Mouse (Mus musculus): Measurements from ENCODE around the gene Rapgef1. TPM values are rescaled to one million over a fixed set of nuclear protein-coding genes. Genes with fewer than 3 reads are reported as not detected.
"Not testable (repeated sequence)": the region's sequence is repeated elsewhere in the genome, so short reads cannot be mapped to it uniquely, and the experiment has no call there.

Gene Rapgef1
- polyA plus RNA-seq, 1 experiment from 2014 or later = 26.3 TPM

DNA sequence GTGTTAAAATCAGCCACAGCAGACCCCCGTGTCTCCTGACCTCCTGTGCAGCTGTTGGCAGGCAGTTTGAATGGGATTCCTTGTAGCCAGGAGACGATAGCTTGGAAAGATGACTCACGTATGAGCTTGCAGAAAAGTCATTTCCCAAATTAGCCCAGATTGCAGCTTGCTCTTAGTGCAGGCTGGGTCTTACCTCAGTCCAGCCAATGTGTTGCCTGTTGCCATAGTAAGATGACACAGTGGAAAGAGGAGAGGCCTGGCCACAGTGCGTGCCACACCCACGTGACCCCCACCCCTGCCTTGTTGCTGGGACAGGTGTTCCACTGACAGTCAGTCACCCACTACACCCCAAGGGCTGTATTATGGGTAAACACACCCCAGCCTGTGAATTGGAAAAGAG is 5.2 kb downstream of the Rapgef1 start:
- Histone ChIP-seq H3K27me3 (replicated peaks) (no peaks in the 10 kb centered on the region), H3K4me3 (no peak overlapping the region), H3K4me2 (replicated peaks) (no peak overlapping the region), H3K36me3 (peaks cover 4% of the 10 kb centered on the region; the same call in 1 of the 2 replicates), H3K27ac (no peak overlapping the region), H3K9ac (no peak overlapping the region), H3K4me1 (peaks cover 33% of the 10 kb centered on the region), H3K9me3 (no peaks in the 10 kb centered on the region)
- 85% methylated on average over 5 of the region's 5 CpGs for WGBS
- no peak for ATAC-seq (ENCODE audit: low FRiP score, low read depth)

DNA sequence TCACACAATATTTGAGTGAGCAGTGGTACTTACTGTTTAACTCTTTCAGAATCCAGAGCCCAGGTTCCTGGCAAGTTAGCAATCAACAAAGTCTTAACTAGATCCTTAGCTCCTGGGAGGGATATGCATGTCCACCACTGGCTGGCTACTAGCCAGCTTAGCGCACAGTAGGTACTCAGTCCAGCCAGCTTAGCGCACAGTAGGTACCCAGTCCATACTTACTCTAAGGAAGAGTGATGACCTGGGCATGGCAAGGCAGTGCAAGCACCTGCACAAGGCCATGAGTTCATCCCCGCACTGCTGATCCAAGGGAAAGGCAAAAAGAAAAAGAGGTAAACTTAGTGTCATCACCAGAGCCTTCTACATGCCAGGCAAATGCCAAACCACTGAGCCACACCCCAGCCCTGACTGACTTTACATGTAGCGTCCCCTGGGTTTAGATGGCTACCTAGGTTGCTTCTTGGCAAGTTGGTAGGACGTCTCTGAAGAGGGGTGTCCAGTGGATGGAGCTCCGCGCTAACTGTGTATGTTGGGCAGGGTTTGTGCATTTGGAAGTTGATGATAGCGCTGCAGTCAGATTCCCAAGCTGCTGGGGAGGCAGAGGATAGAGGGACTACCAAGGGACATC is 6.2 kb downstream of the Rapgef1 start:
- 94% methylated on average over 8 of the region's 8 CpGs for WGBS
- Histone ChIP-seq H3K4me2 (replicated peaks) (no peak overlapping the region), H3K4me3 (no peak overlapping the region), H3K9ac (no peak overlapping the region), H3K27ac (no peak overlapping the region), H3K9me3 (no peaks in the 10 kb centered on the region), H3K27me3 (replicated peaks) (no peaks in the 10 kb centered on the region), H3K36me3 (peaks cover 7% of the 10 kb centered on the region; the same call in 1 of the 2 replicates), H3K4me1 (peaks cover 28% of the 10 kb centered on the region)
- ATAC-seq (ENCODE audit: low FRiP score, low read depth) = no peak

DNA sequence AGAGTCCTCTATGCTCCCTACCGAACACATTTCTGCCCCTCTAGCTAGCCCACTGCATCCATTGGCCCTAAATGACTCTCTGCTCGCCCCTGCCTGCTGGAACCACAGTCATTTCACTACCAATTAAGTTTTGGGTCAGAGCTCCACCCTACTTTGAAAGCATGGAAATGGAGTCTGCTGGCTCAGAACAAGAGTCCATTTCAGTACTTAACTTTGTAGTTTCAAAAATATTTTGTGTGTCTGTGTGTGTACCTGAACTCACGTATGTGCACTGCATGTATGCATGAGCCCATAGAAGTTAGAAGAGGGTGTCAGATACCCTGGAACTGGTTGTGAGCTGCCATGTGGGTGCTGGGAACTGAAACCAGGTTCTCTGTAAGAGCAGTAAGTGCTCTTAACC is 7.8 kb downstream of the Rapgef1 start:
- no peak overlapping the region for H3K4me3 ChIP-seq
- no peak overlapping the region for H3K9ac ChIP-seq
- H3K9me3 ChIP-seq = no peaks in the 10 kb centered on the region
- 72% methylated on average over 3 of the region's 3 CpGs for WGBS
- no peak overlapping the region for H3K4me2 ChIP-seq (replicated peaks)
- no peak for ATAC-seq (ENCODE audit: low FRiP score, low read depth)
- no peak overlapping the region for H3K27ac ChIP-seq
- peaks cover 16% of the 10 kb centered on the region for H3K4me1 ChIP-seq
- peaks cover 10% of the 10 kb centered on the region; the same call in 1 of the 2 replicates for H3K36me3 ChIP-seq
- H3K27me3 ChIP-seq (replicated peaks) = no peaks in the 10 kb centered on the region

DNA sequence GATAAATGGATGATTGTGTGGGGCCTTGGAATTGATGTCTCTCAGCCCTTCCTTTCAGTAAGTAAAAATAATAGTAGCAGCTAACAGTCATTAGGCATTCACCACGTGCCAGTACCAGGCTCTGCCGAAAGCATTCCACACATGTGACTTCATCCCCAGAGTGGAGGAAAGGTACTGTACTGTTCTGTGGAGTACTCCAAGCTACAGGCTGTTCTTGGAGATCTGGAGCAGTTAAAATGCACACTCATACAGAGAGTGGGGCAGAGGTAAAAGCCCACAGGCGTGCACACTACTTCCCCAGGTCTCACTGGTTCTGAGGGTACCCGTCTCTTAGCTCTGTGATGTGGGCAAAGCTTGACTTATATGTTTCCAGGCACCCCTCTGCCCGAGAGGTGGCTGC is 8.7 kb downstream of the Rapgef1 start:
- H3K9ac ChIP-seq = no peak overlapping the region
- peaks cover 22% of the 10 kb centered on the region for H3K4me1 ChIP-seq
- H3K27me3 ChIP-seq (replicated peaks) = no peaks in the 10 kb centered on the region
- WGBS = 74% methylated on average over 5 of the region's 5 CpGs
- H3K4me3 ChIP-seq = no peak overlapping the region
- ATAC-seq (ENCODE audit: low FRiP score, low read depth) = no peak
- no peak overlapping the region for H3K4me2 ChIP-seq (replicated peaks)
- H3K27ac ChIP-seq = no peak overlapping the region
- peaks cover 6% of the 10 kb centered on the region; the same call in 1 of the 2 replicates for H3K36me3 ChIP-seq
- no peaks in the 10 kb centered on the region for H3K9me3 ChIP-seq

DNA sequence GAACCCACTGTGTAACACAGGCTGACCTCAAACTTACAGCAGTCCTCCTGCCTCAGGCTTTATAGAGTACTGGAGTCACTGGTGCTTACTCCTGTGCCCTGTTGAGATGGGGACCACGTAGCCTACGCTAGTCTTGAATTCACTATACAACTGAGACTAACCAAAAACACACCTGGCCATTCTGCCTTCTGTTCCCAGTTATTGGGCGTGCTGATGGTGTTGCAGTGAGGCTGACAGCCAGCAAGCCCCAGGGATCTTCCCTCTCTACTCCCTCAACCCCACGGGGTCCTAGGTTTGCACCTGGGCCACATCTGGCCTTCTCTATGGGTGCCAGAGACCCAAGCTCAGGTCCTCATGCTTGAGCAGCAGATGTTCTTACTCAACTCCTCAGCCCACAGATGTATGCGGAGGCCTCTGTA is 9.3 kb downstream of the Rapgef1 start:
- H3K27ac ChIP-seq = no peak overlapping the region
- H3K9ac ChIP-seq = no peak overlapping the region
- H3K36me3 ChIP-seq = peaks cover 6% of the 10 kb centered on the region; the same call in 1 of the 2 replicates
- no peak overlapping the region for H3K4me2 ChIP-seq (replicated peaks)
- H3K4me3 ChIP-seq = no peak overlapping the region
- no peaks in the 10 kb centered on the region for H3K27me3 ChIP-seq (replicated peaks)
- ATAC-seq (ENCODE audit: low FRiP score, low read depth) = no peak
- H3K4me1 ChIP-seq = peaks cover 27% of the 10 kb centered on the region
- H3K9me3 ChIP-seq = no peaks in the 10 kb centered on the region
- WGBS = 83% methylated on average over 5 of the region's 5 CpGs

DNA sequence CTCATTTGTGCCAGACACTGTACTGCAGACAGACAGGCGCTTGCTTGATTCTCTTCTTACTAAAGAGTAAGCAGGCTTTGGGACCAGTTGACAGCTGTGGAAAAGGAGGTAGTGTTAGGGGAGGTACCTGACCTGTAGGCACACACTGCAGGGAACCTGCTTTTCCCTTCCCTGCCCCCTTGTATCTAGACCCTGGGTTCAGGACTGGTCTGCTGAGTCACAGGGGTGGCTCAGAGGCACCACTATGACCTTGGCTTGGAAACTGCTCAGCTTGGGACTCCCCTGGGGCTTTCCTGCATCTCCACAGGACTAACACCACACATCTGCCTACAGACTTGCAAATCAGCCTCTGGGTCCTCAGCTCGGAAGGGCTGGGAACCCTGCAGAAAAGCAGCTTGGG is 9.8 kb downstream of the Rapgef1 start:
- ATAC-seq (ENCODE audit: low FRiP score, low read depth) = no peak
- H3K27ac ChIP-seq = no peak overlapping the region
- H3K4me2 ChIP-seq (replicated peaks) = no peak overlapping the region
- H3K9me3 ChIP-seq = no peaks in the 10 kb centered on the region
- whole genome bisulfite sequencing = 79% methylated on average over 2 of the region's 2 CpGs
- no peak overlapping the region for H3K4me3 ChIP-seq
- H3K36me3 ChIP-seq = peaks cover 6% of the 10 kb centered on the region; the same call in 1 of the 2 replicates
- H3K9ac ChIP-seq = no peak overlapping the region
- H3K4me1 ChIP-seq = peaks cover 29% of the 10 kb centered on the region
- H3K27me3 ChIP-seq (replicated peaks) = no peaks in the 10 kb centered on the region

DNA sequence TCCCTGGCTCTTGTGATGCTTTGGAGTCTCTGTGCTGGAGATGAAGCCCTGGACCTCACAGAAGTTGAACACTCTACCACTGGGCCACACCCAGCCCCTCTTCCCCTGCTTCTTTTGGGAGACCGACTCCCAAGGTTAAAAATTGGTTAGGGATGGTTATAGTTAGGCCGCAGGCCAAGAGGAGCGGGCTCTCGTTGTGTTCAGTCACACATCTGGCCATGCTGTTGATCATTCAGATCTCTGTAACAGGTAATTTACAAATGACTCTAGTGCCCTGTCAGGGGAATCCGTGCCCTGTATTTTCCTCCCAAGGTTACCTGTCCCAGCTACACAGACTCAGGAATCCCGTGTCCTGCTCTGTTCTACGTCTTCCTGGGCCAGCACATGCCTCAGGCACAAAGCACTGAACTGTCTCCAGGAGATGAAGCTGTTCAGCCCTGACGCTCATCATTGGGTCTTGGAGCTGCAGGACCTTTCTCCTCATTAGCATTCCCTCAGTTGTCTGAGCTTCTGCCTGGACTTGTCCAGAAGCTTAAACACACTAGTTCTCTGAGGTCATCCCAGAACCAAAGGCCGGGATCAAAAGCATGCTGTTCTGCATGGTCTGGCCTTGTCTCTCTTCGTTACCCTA is 10.7 kb downstream of the Rapgef1 start:
- no peak for ATAC-seq (ENCODE audit: low FRiP score, low read depth)
- no peak overlapping the region for H3K9ac ChIP-seq
- H3K27ac ChIP-seq = no peak overlapping the region
- peaks cover 6% of the 10 kb centered on the region; the same call in 1 of the 2 replicates for H3K36me3 ChIP-seq
- no peaks in the 10 kb centered on the region for H3K9me3 ChIP-seq
- no peak overlapping the region for H3K4me3 ChIP-seq
- H3K4me1 ChIP-seq = peaks cover 29% of the 10 kb centered on the region
- 94% methylated on average over 10 of the region's 10 CpGs for WGBS
- H3K4me2 ChIP-seq (replicated peaks) = no peak overlapping the region
- H3K27me3 ChIP-seq (replicated peaks) = no peaks in the 10 kb centered on the region

DNA sequence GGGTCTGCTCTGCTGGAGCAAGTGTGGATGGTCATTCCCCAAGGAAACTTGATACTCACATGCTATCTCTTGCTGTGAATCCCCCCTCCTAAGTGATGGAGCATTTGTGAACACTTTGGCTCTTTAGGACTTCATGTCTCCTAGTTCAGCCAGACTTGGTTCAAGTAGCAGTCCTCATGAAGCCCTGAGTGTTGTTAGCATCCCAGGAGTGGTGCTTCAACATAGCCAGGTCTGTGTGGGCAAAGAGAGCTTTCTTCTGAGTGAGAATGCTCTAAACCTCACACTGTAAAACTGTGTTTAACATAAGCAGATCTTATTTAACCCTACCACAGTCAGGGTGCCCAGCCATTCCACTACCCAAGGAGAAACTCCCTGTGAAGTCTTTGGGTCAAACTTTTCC is 11.5 kb downstream of the Rapgef1 start:
- H3K36me3 ChIP-seq = peaks cover 6% of the 10 kb centered on the region; the same call in 1 of the 2 replicates
- no peaks in the 10 kb centered on the region for H3K9me3 ChIP-seq
- H3K4me1 ChIP-seq = peaks cover 29% of the 10 kb centered on the region
- ATAC-seq (ENCODE audit: low FRiP score, low read depth) = no peak
- no peak overlapping the region for H3K27ac ChIP-seq
- H3K27me3 ChIP-seq (replicated peaks) = no peaks in the 10 kb centered on the region
- H3K4me3 ChIP-seq = no peak overlapping the region
- no peak overlapping the region for H3K9ac ChIP-seq
- no peak overlapping the region for H3K4me2 ChIP-seq (replicated peaks)

DNA sequence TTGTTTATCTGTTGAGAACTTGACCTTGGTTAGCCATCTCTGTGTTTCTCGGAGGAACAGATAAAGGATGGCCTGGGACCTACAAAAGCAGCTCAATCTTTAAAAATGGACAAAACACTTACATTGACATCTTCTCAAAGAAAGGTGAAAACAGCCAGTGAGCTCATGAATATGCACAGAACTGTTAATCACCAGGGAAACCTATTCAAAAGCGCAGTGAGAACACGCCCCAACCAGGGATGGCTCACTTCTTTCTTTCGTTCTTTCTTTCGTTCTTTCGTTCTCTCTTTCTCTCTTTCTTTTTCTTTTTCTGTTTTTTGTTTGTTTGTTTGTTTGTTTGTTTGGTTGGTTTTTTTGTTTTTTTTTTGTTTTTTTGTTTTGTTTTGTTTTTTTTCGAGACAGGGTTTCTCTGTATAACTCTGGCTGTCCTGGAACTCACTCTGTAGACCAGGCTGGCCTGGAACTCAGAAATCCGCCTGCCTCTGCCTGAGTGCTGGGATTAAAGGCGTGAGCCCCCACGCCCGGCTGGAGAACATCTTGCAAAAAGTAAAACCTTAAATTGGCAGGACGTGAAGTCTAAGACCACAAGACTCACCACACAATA is 12.1 kb downstream of the Rapgef1 start:
- not testable (repeated sequence) for H3K36me3 ChIP-seq; H3K9me3 ChIP-seq; H3K27me3 ChIP-seq (replicated peaks); H3K9ac ChIP-seq; H3K4me2 ChIP-seq (replicated peaks); H3K27ac ChIP-seq; ATAC-seq (ENCODE audit: low FRiP score, low read depth); H3K4me3 ChIP-seq
- 68% methylated on average over 12 of the region's 12 CpGs for WGBS
- H3K4me1 ChIP-seq = peaks cover 29% of the 10 kb centered on the region

DNA sequence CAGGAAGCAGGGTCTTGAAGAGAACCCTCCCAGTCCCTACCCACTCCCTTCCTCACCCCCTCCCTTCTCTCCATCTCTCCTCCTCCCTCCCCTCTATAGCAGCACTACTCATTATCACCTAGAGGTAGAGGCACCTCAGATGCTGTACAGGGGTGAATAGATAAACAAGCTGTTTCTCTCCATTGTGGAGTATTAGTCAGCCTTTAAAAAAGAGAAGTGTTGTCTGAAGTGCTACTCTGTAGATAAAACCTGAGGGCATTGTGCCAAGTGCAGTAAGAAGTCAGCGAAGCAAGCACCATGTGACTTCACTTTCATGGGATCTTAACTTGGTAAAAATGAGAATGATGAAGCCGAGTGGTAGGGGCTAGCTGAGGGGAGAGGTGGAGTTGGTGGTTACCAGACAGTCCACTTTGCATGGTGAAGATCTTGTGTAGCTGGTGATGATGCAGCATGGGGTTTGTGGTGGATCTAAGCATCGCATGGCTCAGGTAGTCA is 12.7 kb downstream of the Rapgef1 start:
- Histone ChIP-seq H3K27ac (no peak overlapping the region), H3K4me2 (replicated peaks) (no peak overlapping the region), H3K4me1 (peaks cover 29% of the 10 kb centered on the region), H3K9ac (no peak overlapping the region), H3K27me3 (replicated peaks) (no peaks in the 10 kb centered on the region), H3K4me3 (no peak overlapping the region), H3K36me3 (peaks cover 6% of the 10 kb centered on the region; the same call in 1 of the 2 replicates), H3K9me3 (no peaks in the 10 kb centered on the region)
- WGBS = 94% methylated on average over 3 of the region's 3 CpGs
- ATAC-seq (ENCODE audit: low FRiP score, low read depth) = no peak

DNA sequence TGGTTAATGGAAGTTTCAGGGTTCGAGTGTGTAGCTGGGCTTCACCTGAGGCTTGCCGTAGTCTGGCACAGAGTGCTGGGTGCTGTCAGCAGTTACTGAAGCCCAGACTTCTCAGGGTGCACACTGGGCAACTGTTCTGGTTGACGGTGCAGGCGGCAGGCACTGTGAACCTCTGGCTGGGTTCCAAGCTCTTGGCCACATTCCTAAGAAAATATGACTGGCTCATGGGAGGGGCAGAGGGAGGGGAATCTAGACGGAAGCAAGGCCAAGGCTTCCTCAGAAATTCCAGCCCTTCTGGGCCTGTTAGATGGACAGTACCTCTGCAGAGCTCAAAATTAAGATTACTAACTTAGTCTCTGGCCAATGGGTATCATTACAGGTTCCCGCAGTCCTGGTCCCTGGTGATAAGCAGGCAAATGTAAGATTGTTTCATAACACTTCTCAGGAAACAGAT is 13.6 kb downstream of the Rapgef1 start:
- no peak for ATAC-seq (ENCODE audit: low FRiP score, low read depth)
- WGBS = 65% methylated on average over 6 of the region's 6 CpGs
- no peak overlapping the region for H3K4me2 ChIP-seq (replicated peaks)
- no peak overlapping the region for H3K4me3 ChIP-seq
- peaks cover 6% of the 10 kb centered on the region; the same call in 1 of the 2 replicates for H3K36me3 ChIP-seq
- H3K9ac ChIP-seq = no peak overlapping the region
- H3K27ac ChIP-seq = no peak overlapping the region
- peaks cover 29% of the 10 kb centered on the region for H3K4me1 ChIP-seq
- no peaks in the 10 kb centered on the region for H3K9me3 ChIP-seq
- no peaks in the 10 kb centered on the region for H3K27me3 ChIP-seq (replicated peaks)

DNA sequence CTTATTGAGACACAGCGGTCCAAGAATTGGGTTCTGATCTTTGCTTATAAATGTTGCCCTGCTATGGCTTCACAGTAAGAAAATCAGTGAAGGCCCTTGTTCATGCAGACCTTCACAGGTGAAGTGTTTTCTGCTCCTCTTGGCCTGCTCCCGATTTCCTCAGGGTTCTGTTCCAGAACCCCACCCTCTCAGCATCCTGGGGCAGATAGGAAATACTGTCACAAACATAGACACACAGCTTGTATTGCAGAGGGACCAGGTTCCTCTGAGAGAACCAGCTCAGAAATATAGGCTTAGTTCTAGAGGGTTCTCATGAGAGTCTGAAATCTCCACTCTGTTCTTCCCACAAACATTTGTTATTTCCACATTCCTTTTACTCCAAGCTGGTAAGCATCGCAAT is 14.3 kb downstream of the Rapgef1 start:
- no peak for ATAC-seq (ENCODE audit: low FRiP score, low read depth)
- no peak overlapping the region for H3K9ac ChIP-seq
- H3K4me1 ChIP-seq = peaks cover 26% of the 10 kb centered on the region

More for the DNA sequence above, 14.3 kb downstream of the Rapgef1 start:
- Histone ChIP-seq H3K27me3 (replicated peaks) (no peaks in the 10 kb centered on the region), H3K36me3 (peaks cover 6% of the 10 kb centered on the region; the same call in 1 of the 2 replicates), H3K4me3 (no peak overlapping the region), H3K27ac (no peak overlapping the region), H3K4me2 (replicated peaks) (no peak overlapping the region), H3K9me3 (no peaks in the 10 kb centered on the region)
- WGBS = 93% methylated on average over 3 of the region's 3 CpGs

All from neural tube, embryonic 12.5 days (tissue).